Mouse (Mus musculus) lung, adult 2 months (tissue): Measurements from ENCODE around the gene Ugt1a5. TPM values are rescaled to one million over a fixed set of nuclear protein-coding genes. Genes with fewer than 3 reads are reported as not detected.
A peak's percentile ranks its signal among the peaks of the same experiment; 100 is the strongest.
"Not testable (repeated sequence)": the region's sequence is repeated elsewhere in the genome, so short reads cannot be mapped to it uniquely, and the experiment has no call there.

ENCODE experiments used
- DNase-seq: peaks from one replicate; pipeline ENCODE4 v3.0.0; 2022
- H3K4me1 ChIP-seq: fragments of 200-500 bp; 2 replicates; pipeline ENCODE4 v1.6.1; 2011; ENCODE audit warnings: low read length; ENCODE audit not compliant: control insufficient read depth, insufficient read depth
- H3K4me3 ChIP-seq: fragments of 200-500 bp; replicated peaks from 2 replicates; pipeline ENCODE3; 2011; ENCODE audit warnings: low read depth, mild to moderate bottlenecking, control low read depth, low read length; ENCODE audit errors: extremely low read depth
- CTCF ChIP-seq: fragments of 200-500 bp; IDR thresholded peaks from 2 replicates; pipeline ENCODE4 v1.5.1; 2011; ENCODE audit warnings: mild to moderate bottlenecking, low read length, control low read depth; ENCODE audit not compliant: insufficient read depth
- POLR2A ChIP-seq: fragments of 200-500 bp; IDR thresholded peaks from 2 replicates; pipeline ENCODE4 v1.6.1; 2011; ENCODE audit warnings: low read depth, mild to moderate bottlenecking, control low read depth, low read length, borderline replicate concordance; ENCODE audit errors: extremely low read depth
- WGBS: fragments of 180-500 bp; shearing (Covaris S2); methylation state at CpG from one replicate; pipeline ENCODE4 v1.1.7; 2018; 5-methylcytosine and 5-hydroxymethylcytosine counted together
- polyA plus RNA-seq: library from polyadenylated mRNA; depleted of rRNA; stranded (reverse); fragments of >200 nt; gene quantifications from 2 replicates; pipeline ENCODE4 v1.2.3, GENCODE M21; 2012; rRNA removed

Gene Ugt1a5
- 0.06 and 0.36 TPM in 2 replicates for polyA plus RNA-seq

DNA sequence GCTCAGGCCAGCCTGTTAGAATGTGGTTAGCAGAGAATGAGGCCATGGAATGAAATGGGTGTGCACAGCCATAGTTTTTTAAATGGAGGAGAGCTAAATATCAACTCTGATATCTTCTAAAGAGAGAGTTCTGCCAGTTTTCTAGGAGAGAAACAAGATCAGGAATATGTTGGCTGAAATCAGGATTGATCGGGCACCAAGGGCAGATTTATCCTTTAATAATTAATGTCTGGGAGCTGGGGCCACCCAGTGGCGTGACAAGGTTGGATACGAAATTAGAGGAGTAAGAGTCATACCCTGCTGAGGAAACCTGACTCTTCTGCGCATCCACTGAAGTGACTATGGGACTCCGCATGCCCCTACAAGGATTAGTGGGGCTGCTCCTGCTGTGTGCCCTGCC, at the start of gene Ugt1a5:
Gene Ugt1a5 (plus strand): TSS at position 302 of the 400 bp plus-strand sequence.
- DNase-seq: no peak
- WGBS: 77% methylated on average over 5 of the region's 5 CpGs

DNA sequence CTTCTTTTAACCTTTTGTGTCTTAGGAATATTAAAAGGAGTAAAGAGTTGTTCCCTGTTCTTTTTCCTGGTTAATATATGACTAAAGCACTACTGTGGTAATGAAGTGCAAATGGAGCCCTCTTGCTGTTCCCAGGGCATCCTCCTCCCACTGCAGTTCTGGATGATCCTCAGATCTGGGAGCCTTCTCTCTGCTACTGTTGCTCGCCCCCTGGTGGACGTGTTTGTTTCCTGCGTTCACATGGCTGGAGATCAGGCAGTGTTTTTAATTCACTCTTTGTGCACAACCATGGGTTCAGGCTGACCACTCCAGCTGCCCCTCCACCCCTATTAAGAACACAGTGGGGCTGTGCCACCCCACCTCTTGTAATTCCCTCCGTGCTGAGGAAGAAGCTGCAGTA, 45.3 kb upstream of the Ugt1a5 start:
- WGBS: 27% methylated on average over 4 of the region's 4 CpGs
- H3K4me1 ChIP-seq, DNase-seq, H3K4me3 ChIP-seq: not testable (repeated sequence)

More for the DNA sequence above, at the start of gene Ugt1a5:
- no peak for TF ChIP-seq CTCF
- TF ChIP-seq POLR2A: no peak
- Histone ChIP-seq H3K4me3 (no peak within 1 kb of the TSS), H3K4me1 (peaks cover 2% of the 10 kb centered on the region; the same call in 1 of the 2 replicates)

DNA sequence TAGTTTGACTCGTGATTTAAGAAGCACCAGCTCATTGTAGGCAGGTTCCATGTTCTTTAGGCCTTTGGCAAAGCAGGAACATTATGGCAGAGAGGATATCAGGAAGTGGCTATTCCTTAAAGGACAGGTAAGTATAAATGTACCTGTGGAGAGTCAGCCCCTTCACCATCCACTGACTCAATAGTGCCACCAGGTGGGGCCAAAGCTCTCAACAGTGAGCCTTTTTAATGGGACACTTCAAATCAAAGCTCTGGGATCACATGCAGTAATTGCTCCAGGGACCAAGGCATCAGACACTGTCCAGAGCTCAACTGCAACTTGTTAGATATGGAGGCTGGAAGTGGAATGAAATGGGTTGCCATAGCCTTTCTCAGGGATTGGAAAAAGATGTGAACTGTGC, 44.3 kb upstream of the Ugt1a5 start:
- not testable (repeated sequence) for DNase-seq, H3K4me1 ChIP-seq, H3K4me3 ChIP-seq
- peak; percentile 29; the same call in 1 of the 2 replicates for TF ChIP-seq CTCF
- no CpG with 5 or more reads among the region's 1 CpGs for WGBS

DNA sequence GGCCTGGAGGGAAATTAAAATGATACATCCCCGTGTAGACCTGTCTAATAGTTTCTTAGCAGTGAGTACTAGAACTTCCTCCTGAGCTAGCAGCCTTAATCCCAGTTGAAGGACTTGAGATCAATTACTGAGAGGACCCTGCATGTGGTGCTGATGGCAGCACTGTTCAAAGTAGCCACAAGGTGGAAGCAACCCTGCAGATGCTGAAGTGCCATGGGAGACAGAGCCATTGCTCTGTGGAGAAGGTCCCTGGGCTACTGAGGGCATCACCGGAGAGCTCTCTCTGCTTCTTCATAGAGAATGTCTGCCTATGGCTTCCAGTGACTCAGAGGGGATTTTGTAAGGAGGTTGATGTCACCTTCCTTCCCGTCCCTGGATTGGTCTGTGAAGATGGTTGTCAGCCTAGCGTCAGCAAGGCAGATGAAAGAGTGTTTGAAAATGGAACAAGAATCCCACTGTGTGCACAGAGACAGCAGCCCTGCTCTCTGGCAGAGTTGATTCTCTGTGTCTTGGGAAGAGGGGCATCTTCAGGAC, 39.9 kb upstream of the Ugt1a5 start:
- 72% methylated on average over 4 of the region's 4 CpGs for WGBS
- peak; percentile 16; the same call in 1 of the 2 replicates for TF ChIP-seq CTCF
- not testable (repeated sequence) for H3K4me3 ChIP-seq, DNase-seq, H3K4me1 ChIP-seq

DNA sequence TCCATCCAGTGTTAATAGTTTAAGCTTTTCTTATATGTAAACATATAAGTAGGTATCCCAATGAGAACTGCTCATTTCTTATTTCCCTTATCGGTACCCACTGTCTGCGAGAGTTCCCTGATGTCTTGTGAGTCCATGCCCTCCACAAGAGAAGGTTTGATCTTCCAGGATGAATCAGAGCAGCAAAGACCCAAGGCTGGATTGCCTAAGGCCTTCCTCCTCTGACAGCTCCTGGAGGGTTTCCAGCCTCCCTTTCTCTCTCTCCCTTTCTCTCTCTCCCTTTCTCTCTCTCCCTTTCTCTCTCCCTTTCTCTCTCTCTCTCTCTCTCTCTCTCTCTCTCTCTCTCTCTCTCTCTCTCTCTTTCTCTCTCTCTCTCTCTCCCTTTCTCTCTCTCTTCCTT, 36.7 kb upstream of the Ugt1a5 start:
- not testable (repeated sequence) for DNase-seq, H3K4me3 ChIP-seq, H3K4me1 ChIP-seq
- WGBS: 80% methylated on average over 2 of the region's 2 CpGs

DNA sequence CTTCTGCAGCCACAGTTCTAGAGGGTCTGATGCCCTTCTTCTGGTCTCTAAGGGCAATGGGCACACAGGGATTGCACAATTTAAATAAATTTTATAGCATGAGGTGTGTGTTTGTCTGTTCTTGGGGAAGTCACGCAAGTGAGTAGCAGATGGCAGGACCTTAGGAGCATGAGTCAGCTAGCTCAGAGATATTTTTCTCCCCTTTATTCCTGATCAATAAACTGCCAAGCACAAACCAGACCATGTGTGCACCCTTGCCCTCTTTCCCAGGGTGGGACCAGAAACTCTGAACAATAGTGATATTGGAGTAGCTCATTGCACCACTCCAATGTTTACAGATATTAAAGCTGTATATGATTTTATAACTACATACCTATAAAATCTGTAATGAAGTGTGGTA, 35.6 kb upstream of the Ugt1a5 start:
- 70% methylated on average over 1 of the region's 1 CpGs for WGBS
- not testable (repeated sequence) for DNase-seq, H3K4me1 ChIP-seq, H3K4me3 ChIP-seq

DNA sequence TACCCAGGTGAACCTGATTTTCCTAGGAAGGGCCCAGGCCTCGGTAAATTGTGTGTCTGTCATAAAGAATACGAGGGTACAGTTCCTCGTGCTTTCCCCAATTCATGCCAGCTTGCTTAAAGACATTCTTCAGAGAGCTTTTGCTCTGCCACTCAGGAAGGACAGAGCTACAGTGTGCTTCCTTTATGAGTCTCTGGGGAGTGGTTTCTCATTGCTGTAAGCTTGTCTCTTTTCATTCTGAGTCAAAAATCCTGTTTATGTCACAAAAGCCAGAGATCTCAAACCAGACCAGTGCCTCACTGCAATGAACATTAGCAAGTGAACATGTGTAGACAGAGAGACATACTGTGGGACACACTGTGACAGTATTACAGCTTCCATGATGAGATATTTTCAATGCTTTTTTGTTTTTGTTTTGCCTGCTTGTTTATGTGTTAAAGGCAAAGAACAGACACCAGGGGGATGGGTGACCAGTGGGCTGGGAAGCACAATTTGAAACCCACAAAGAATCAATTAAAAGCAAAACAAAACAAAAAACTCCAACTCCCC, 31.8 kb upstream of the Ugt1a5 start:
- H3K4me3 ChIP-seq: no peak overlapping the region
- TF ChIP-seq CTCF (no peak), POLR2A (no peak)
- H3K4me1 ChIP-seq: peaks cover 12% of the 10 kb centered on the region
- no peak for DNase-seq
- WGBS: 34% methylated on average over 3 of the region's 3 CpGs

DNA sequence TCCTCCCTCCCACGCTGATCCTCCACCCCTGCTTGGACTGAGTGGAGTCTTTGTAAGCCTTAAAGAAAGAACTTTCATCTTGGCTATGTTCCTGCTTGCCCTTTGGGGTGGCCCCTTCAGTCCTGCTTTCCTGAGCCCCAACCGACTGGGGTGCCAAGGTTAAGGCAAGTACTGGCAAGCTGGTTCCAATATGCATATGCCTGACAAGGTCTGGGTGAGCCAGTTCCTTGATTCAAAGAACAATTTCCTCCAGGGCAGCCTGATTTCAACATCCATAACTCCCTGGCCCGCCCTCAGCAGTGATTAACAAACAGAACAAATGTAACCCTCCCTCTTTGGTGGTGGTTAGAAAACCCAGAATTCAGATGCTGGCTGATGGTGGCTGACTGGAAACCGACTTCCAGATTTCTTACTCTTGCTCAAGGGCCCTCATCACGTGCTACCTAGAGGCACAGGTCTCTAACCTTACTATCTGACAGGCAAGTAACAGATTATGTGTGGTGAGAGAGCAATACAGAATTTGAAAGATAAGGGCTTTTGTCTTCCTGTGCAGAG, 31.3 kb upstream of the Ugt1a5 start, which contains the start of gene Ugt1a6a:
Gene Ugt1a6a (plus strand): TSS at position 353 of the 555 bp plus-strand sequence.
- WGBS: 19% methylated on average over 5 of the region's 5 CpGs
- not testable (repeated sequence) for H3K4me3 ChIP-seq
- peaks cover 12% of the 10 kb centered on the region for H3K4me1 ChIP-seq
- DNase-seq: peak; percentile 38

DNA sequence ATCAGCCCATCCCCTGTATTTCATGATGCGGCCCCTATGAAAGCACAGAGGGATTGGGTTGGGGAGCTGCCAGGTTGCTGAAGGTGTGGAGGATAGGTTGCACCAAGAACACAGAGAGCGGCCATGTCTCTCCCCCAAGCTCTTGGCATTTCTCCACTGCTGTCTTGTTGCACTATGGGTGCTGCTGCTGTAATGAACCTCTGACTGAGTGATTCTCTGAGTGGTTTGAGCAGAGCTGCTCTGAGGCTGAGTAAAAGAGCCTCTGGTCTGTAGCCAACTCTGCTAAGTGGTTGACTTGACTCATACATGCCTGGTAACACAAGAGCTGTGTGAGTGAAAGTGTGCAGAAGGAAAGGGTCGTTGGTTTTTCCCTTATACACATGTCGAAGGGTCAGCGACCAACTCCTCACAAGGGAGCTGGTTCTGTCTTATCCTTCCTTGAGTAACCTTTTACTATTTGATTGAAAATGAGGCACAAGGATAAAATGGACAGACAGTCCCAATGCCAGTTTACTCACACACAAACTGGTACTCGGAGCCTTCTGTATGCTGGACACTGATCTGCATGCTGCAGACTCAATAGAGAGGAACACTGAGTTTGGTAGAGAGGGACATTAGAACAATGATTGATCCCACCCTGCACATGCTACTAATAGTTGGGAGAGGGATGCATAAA, 30.4 kb upstream of the Ugt1a5 start:
- not testable (repeated sequence) for H3K4me3 ChIP-seq, DNase-seq
- WGBS: 58% methylated on average over 6 of the region's 6 CpGs

DNA sequence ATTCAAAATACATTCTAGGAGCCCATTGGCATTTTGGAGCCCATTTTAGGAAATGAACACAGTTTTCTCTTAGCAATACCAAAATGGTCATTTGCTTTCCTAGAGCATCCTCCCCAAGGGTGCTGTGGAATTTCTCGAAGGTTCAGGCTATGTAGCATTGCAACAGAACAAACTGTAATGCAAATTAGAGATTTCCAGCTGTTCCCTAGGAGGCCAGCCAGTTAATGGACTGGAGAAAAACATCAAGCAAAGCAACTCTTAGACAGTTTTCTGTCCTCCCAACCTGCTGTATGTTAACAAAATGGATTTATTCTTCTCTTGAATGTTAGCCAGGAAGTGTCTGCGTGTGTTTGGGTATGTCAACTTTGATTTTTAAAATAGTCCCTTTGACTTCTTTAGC, 29.2 kb upstream of the Ugt1a5 start:
- H3K4me1 ChIP-seq: peaks cover 12% of the 10 kb centered on the region
- DNase-seq: no peak
- H3K4me3 ChIP-seq: no peak overlapping the region
- 57% methylated on average over 2 of the region's 2 CpGs for WGBS
- TF ChIP-seq CTCF (no peak), POLR2A (no peak)

More for the DNA sequence above, 30.4 kb upstream of the Ugt1a5 start:
- peaks cover 12% of the 10 kb centered on the region for H3K4me1 ChIP-seq

DNA sequence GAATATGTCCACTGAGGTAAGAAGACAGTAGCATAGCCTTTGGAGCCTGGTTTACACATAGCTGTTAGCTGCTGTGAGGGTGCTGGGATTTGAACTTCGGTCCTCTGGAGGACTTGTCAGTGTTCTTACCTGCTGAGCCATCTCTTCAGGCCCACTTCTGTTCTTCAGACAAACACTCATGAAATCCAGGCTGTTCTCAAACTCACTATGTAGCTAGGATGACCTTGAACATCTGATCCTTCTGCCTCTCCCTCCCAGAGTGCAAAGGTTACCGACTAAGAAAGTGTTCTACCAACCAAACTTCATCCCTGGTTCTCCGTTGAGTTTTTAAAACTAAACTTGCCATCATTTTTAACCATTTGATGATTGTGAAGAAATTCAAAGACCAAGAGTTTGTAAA, 28.5 kb upstream of the Ugt1a5 start:
- Histone ChIP-seq H3K4me3 (no peak overlapping the region), H3K4me1 (peaks cover 12% of the 10 kb centered on the region)
- no peak for DNase-seq
- TF ChIP-seq CTCF: no peak
- no peak for TF ChIP-seq POLR2A
- 71% methylated on average over 3 of the region's 3 CpGs for WGBS
